Mouse (Mus musculus) midbrain, postnatal 0 days (tissue): ENCODE data around the gene Trhr2. TPM values are rescaled to one million over a fixed set of nuclear protein-coding genes. Genes with fewer than 3 reads are reported as not detected.

Experiments used
- ATAC-seq: fragments of 200-750 bp; cut with Nextera tagmentation; 2 replicates; pipeline ENCODE4 v1.8.0; 2017; ENCODE audit warnings: moderate number of reproducible peaks, mild to moderate bottlenecking, moderate TSS enrichment, moderate library complexity; ENCODE audit not compliant: low FRiP score
- DNase-seq: peaks from one replicate; pipeline ENCODE4 v3.0.0-alpha.2; 2015; ENCODE audit warnings: low spot score
- H3K27ac ChIP-seq: fragments of 300-500 bp; sonication (generic); 2 replicates; pipeline ENCODE4 v1.5.1; 2014; ENCODE audit warnings: low read depth, mild to moderate bottlenecking, low read length, mixed read lengths
- H3K27me3 ChIP-seq: fragments of 300-500 bp; sonication (generic); 2 replicates; pipeline ENCODE4 v1.6.1; 2014; ENCODE audit warnings: low read length, control low read depth, mixed read lengths; ENCODE audit not compliant: insufficient read depth
- H3K36me3 ChIP-seq: fragments of 300-500 bp; sonication (generic); 2 replicates; pipeline ENCODE4 v1.6.1; 2014; ENCODE audit warnings: low read length, control low read depth, mixed read lengths; ENCODE audit not compliant: insufficient read depth
- H3K4me1 ChIP-seq: fragments of 300-500 bp; sonication (generic); 2 replicates; pipeline ENCODE4 v1.6.1; 2014; ENCODE audit warnings: mild to moderate bottlenecking, control low read depth, antibody characterized with exemption, low read length, mixed read lengths; ENCODE audit not compliant: insufficient read depth
- H3K4me2 ChIP-seq: fragments of 300-500 bp; sonication (generic); 2 replicates; pipeline ENCODE4 v1.6.1; 2014; ENCODE audit warnings: low read depth, mild to moderate bottlenecking, low read length, mixed read lengths; ENCODE audit not compliant: poor library complexity, severe bottlenecking
- H3K4me3 ChIP-seq: fragments of 300-500 bp; sonication (generic); 2 replicates; pipeline ENCODE4 v1.5.1; 2014; ENCODE audit warnings: low read depth, mild to moderate bottlenecking, low read length, moderate library complexity
- H3K9ac ChIP-seq: fragments of 300-500 bp; sonication (generic); replicated peaks from 2 replicates; pipeline ENCODE4 v1.6.1; 2014; ENCODE audit warnings: mild to moderate bottlenecking, low read length, moderate library complexity, mixed read lengths; ENCODE audit not compliant: poor library complexity, severe bottlenecking
- H3K9me3 ChIP-seq: fragments of 300-500 bp; sonication (generic); 2 replicates; pipeline ENCODE4 v1.6.1; 2016; ENCODE audit warnings: low read length, control low read depth
- CTCF ChIP-seq: IDR thresholded peaks from 2 replicates; pipeline ENCODE4 v1.5.1; 2016; ENCODE audit warnings: antibody characterized with exemption, mild to moderate bottlenecking
- WGBS: fragments of 180-500 bp; shearing (Covaris S2); extraction: QIAGEN DNeasy Blood & Tissue Kit; methylation state at CpG from one replicate; pipeline ENCODE4 v1.1.7; 2014; 5-methylcytosine and 5-hydroxymethylcytosine counted together
- polyA plus RNA-seq: library from polyadenylated mRNA; unstranded; fragments of >200 nt; fragmentation: Nextera tagmentation; extraction: Ambion mirVana; gene quantifications from 2 replicates; pipeline ENCODE4 v1.2.1, GENCODE M21; 2015
- total RNA-seq: library from RNA; depleted of rRNA; stranded (reverse); fragments of >200 nt; gene quantifications from 2 replicates; pipeline ENCODE4 v1.2.3, GENCODE M21; 2014

Gene Trhr2
- total and polyA plus RNA-seq, 2 experiments from 2014 or later: 0.15 to 0.93 TPM

DNA sequence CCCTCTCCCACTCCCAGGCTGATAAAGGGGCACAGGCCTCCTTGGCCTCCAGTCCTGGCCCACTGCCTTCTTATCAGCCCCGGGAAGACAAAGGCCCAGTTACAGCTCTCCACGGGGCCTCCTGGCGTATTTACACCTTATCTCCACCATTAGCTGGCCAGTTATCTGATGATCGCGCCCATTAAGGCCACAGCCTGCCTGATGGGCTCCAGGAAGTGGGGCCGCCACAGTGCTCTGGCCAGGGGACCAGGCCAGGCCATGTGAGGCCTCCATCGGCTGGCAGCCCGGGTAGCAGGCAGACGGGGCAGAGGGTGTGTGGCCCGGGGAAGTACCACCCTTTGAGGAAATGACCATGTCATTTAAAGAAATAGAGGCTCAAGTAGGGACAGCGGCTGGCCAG is 37.8 kb downstream of the Trhr2 start:
- H3K4me1 ChIP-seq: peaks cover 7% of the 10 kb centered on the region; the same call in 1 of the 2 replicates
- H3K9ac ChIP-seq: no peak overlapping the region
- H3K27ac ChIP-seq: no peak overlapping the region
- H3K36me3 ChIP-seq: no peaks in the 10 kb centered on the region
- H3K9me3 ChIP-seq: no peaks in the 10 kb centered on the region
- no peaks in the 10 kb centered on the region for H3K27me3 ChIP-seq
- ATAC-seq (no peak), DNase-seq (no peak)
- TF ChIP-seq CTCF: no peak
- 65% methylated on average over 11 of the region's 11 CpGs for whole genome bisulfite sequencing
- H3K4me3 ChIP-seq: no peak overlapping the region
- no peak overlapping the region for H3K4me2 ChIP-seq

DNA sequence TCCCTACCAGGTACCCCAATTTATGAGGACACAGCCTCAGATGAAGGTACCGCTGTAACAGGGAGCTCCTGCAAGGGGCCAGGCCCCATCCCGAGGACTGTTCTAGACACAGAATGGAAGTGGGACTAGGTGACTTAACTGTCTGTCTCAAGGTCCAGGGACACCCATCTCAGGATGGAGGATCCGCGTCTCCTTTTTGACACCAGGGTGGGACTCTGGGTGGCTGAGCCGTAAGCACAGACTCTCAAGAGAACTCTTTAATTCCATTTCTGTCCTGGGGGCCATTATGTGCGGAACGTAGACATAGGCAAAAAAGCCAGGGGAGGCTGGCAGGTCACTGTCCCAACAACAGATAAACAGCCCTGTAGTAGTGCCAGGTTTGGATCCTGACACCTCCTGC is 38.4 kb downstream of the Trhr2 start:
- ATAC-seq: no peak
- Histone ChIP-seq H3K4me1 (peaks cover 7% of the 10 kb centered on the region; the same call in 1 of the 2 replicates), H3K4me2 (no peak overlapping the region), H3K9me3 (no peaks in the 10 kb centered on the region), H3K9ac (no peak overlapping the region), H3K27ac (no peak overlapping the region), H3K4me3 (no peak overlapping the region), H3K27me3 (no peaks in the 10 kb centered on the region), H3K36me3 (no peaks in the 10 kb centered on the region)
- WGBS: 93% methylated on average over 7 of the region's 7 CpGs
- no peak for TF ChIP-seq CTCF
- DNase-seq: no peak

DNA sequence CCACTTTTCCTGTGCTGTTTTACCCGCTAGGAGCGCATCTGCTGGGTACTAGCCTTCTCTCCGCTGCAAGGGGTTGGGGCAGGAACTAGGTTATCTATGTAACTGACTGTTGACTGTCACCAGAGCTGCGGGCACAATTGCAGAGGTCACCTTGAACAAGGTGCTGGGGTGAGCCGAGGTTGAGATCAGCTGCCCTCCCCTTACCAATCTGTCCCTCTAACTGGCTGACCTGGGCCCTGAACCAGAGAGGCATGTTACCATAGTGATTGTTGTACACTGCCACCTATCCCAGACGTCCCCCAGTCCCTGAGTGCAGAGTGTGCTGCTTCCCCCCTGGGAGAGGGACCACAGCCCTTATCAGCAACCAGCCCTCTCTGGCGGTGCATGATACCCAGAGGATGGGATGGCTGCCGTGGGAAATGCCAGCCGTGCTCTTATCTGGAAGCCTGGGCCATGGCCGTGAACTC is 39.1 kb downstream of the Trhr2 start:
- H3K4me3 ChIP-seq: no peak overlapping the region
- 63% methylated on average over 10 of the region's 10 CpGs for WGBS

DNA sequence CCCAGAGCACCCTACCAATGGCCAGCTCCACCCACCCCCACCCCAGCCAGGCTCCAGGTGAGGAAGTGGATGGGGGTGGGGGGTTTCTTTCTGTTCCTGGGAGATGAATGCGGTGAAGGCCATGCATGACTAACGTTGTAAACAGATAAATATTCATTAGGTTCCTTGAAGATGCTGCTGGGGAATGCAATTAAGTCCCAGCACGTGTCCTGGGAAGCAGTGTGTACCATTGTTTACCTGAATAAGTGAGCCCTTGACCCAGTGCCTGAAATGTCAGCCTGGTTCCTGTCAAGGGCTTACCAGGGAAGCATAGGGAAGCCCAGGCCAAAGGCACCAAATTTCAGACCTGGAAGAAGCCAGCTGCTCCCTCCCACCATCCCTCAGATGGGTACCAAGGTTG is 40.0 kb downstream of the Trhr2 start:
- Histone ChIP-seq H3K4me1 (peaks cover 4% of the 10 kb centered on the region; the same call in 1 of the 2 replicates), H3K36me3 (no peaks in the 10 kb centered on the region), H3K9ac (no peak overlapping the region), H3K9me3 (no peaks in the 10 kb centered on the region), H3K4me3 (no peak overlapping the region), H3K4me2 (no peak overlapping the region), H3K27me3 (no peaks in the 10 kb centered on the region), H3K27ac (no peak overlapping the region)
- ATAC-seq (no peak), DNase-seq (no peak)
- no peak for TF ChIP-seq CTCF
- WGBS: 16% methylated on average over 3 of the region's 3 CpGs

More for the DNA sequence above, 39.1 kb downstream of the Trhr2 start:
- ATAC-seq (no peak), DNase-seq (no peak)
- H3K9me3 ChIP-seq: no peaks in the 10 kb centered on the region
- no peak overlapping the region for H3K4me2 ChIP-seq
- H3K27me3 ChIP-seq: no peaks in the 10 kb centered on the region
- 0 out of 2 replicates have a peak overlapping the region, but pooled peaks have one; percentile 24 for H3K9ac ChIP-seq
- H3K36me3 ChIP-seq: no peaks in the 10 kb centered on the region
- TF ChIP-seq CTCF: no peak
- peaks cover 7% of the 10 kb centered on the region; the same call in 1 of the 2 replicates for H3K4me1 ChIP-seq
- no peak overlapping the region for H3K27ac ChIP-seq

DNA sequence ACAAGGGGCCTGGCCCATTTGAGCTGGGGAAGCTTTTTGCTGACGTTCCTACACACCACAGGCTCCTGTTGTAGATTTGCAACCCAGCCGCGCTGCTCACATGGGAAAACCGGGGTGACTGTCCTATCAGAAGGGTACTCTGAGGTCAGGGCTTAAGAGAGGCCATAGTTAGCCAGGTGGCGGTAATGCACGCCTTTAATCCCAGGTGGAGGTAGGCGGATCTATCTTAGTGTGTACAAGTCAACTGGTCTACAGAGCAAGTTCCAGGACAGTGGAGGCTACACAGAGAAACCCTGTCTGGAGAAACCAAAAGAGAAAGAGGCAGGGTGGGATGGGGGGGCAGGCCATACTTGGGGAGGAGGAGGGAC is 40.9 kb downstream of the Trhr2 start:
- Histone ChIP-seq H3K9me3 (no peaks in the 10 kb centered on the region), H3K9ac (no peak overlapping the region), H3K27ac (no peak overlapping the region), H3K27me3 (no peaks in the 10 kb centered on the region), H3K4me1 (peaks cover 4% of the 10 kb centered on the region; the same call in 1 of the 2 replicates), H3K4me3 (no peak overlapping the region), H3K4me2 (no peak overlapping the region), H3K36me3 (no peaks in the 10 kb centered on the region)
- TF ChIP-seq CTCF: no peak
- WGBS: 79% methylated on average over 7 of the region's 7 CpGs
- no peak for ATAC-seq
- DNase-seq: no peak

DNA sequence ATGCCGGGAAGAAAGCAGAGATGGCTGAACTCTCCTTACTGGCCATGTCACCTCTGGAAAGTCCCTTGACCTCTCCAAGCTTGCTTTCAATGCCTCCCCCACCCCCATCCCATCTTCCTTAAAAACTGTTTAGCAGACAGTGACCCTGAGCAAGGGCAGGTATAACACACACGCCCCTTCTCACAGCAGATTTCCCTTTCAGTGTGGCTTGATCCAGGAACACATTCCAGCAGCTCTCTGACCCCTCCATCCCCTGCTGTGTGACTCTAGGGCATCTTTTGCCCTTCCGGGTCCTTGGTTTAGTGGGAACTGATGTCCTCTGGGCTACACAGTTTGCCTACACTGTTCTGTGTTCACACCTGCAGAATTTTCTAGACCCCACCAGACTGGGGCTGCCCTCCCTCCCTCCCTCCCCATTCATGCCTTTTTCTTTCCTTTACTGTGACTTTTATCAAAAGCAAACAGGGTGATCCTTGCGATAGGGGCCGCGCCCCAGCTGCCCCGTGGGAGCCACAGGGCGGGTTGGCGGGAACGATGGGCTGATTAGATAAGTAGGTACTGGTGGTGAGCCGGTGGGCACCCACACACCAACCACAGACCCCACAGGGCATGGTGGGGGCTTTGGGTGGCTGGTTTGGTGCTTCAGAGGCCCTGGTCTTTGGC is 41.4 kb downstream of the Trhr2 start:
- Histone ChIP-seq H3K9ac (no peak overlapping the region), H3K9me3 (no peaks in the 10 kb centered on the region), H3K4me3 (no peak overlapping the region), H3K4me1 (no peaks in the 10 kb centered on the region), H3K4me2 (no peak overlapping the region), H3K27ac (no peak overlapping the region), H3K27me3 (no peaks in the 10 kb centered on the region), H3K36me3 (no peaks in the 10 kb centered on the region)
- 78% methylated on average over 11 of the region's 11 CpGs for WGBS
- ATAC-seq: no peak
- no peak for DNase-seq
- no peak for TF ChIP-seq CTCF
